Mouse (Mus musculus) heart, adult 11 months (tissue): ENCODE measurements around the gene Gm20662.

Experiments
- DNase-seq: peaks from one replicate; pipeline ENCODE4 v3.0.0; 2022

Gene Gm20662

DNA sequence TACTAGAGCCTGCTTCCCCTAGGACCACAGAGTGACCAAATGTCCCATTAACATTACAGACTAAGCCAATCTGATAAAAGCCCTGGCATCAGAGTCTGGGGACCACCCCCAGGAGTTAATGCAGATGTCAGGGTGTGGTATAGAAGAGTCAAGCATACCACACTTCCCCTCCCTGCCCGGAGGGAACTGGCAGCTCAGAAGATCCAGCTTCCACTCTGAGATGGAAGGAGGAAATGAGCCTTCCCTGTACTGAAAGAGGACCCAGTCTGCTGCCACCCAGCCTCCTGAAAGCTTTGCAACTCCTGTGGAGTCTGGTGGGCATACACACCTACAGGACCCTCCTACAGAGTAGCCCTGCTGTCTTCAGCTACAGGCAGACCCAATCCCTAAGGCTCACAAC lies 58.9 kb downstream of the Gm20662 start:
- peak; percentile 94 for DNase-seq

GRCm38 (mm10) chr9:108055661-108056237 lies 59.6 kb downstream of the Gm20662 start:
- DNase-seq, result peak; percentile 88

DNA sequence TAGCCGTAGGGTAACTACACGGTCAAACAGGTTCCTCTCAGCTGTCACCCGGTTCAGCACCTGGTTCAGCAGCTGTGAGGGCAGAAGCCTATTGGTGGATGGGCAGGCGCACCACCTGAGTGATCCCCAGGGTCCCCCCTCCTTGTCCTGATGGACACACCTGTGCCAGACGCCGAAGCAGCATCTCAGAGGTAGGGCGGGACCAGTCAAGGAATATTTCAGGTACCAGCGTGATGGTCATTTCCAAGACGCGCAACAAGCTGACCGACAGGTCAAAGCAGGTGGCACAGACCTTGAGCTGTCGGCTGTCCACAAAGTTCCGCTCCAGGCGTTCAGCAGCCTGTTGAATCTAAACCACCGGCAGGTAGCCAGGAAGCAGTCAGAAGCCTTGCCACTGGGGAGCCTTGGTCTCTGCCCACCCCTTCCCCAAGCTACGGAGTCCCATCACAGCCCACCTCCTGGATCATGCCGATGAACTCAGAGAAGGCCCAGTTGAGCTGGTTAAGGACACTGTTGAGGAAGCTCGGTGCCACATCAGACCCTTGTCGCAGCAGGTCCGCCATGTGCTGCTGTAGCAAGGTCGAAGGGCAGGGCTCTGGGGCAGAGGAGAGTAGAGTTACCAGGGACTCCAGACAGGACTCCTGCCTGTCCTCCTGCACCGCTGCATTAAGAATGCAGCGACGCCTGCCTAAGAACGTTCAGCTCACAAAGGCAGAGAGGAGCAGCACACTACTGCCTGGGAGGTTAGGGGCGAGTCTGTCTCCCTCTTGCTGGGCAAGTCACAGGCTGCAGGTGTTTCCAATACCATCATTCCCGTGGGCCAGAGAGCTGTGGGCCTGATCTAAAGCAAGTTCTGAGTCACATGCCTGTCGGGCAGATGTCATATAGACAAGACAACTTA lies 60.5 kb downstream of the Gm20662 start:
- DNase-seq, result peak; percentile 91

DNA sequence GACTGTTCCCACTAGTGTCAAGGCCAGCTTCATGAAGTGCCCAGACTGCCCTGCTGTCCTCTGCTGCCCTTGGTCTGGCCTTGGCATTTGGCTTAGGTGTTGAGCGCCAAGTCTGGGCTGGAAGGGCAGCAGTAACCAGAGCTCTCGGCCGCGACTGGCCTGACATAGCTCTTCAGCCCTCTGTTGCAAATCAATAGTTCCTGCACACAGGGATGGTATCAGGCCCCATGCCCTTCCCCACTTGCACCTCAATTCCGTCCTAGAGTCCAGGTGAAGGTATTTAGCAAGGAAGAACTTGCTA lies 61.1 kb downstream of the Gm20662 start:
- DNase-seq, result peak; percentile 93

DNA sequence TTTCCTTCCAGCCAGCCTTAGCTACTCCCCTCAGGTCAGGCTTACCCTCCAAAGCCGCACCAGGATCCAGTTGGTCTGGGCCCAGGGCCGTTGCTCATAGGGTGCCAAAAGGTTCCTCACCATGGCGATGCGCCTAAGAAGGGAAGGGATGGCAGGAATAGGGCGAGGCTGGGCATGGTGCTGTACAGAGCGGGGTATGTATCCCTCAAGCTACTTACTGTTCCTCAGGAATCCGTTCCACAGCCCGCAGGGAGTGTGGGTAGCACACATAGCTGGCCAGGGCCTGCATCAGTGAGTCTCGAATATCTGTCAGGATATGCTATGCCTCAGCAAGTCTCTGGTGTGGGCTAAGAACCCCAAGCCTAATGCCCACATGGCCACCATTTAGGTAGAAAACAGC lies 62.1 kb downstream of the Gm20662 start:
- peak; percentile 90 for DNase-seq

DNA sequence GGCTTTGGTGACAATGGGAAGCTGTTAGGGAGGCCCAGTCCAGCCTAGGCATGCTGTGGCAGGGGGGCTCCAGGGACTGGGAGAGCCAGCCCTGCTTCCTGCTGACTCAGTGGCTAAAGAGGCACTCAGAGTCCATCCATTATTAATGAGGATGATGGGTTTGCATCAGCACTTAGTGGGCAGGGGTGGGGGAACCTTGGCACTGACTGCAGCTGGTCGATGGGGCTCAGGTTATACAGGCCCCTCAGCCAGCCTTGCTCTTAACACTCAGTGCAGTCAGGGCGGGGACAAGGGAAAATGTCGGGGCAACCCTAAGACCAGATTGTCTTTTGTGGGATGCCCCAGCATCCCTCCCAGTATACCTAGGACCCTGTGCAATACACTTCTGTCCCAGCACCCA lies 66.0 kb downstream of the Gm20662 start:
- DNase-seq, result no peak

GRCm38 (mm10) chr9:108063361-108063760 lies 67.2 kb downstream of the Gm20662 start:
- DNase-seq, result no peak

GRCm38 (mm10) chr9:108065491-108066011 lies 69.4 kb downstream of the Gm20662 start:
- DNase-seq, result no peak

- no peak for DNase-seq
Measured at GRCm38 (mm10) chr9:108067199-108067598, 71.0 kb downstream of the Gm20662 start.

DNA sequence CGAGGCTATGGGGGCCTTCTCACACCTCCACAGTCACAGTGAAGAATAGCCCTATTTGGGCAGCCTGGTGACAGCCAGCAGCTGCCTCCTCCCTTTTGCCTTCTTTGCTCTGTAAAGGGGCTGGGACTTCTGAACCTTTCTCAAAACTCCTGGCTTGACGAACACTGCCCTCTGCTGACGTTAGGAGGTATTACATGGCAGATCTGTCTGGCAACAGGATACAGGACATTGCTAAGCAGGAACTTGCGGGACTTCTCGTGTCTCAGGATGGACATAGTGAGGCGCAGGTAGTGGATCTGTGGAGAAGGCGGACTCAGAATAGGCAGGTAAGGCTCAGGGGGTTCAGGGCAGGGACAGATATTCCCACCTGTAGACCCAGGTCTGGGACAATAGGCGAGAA lies 71.8 kb downstream of the Gm20662 start:
- peak; percentile 97 for DNase-seq

GRCm38 (mm10) chr9:108069007-108069406 lies 72.9 kb downstream of the Gm20662 start:
- DNase-seq, result no peak

DNA sequence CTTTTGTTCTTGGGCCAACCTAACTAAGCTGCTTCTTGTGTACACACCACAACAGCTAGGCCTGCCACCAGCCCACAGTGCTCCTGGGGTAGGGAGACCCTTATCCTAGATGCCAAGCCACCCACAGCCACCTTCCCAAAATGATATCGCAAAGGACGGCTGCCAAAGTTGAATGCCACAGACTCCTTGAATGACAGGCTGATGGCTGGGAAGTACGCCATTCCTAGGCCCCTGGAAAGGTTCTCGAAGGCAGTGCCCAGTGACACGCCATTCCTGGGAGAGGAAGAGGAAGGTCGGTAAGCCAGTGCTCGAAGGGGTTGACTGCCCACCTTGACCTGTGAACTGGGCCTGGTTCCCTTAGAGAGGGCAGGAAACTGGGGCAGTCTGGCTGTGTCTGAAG lies 73.4 kb downstream of the Gm20662 start:
- DNase-seq, result no peak

DNA sequence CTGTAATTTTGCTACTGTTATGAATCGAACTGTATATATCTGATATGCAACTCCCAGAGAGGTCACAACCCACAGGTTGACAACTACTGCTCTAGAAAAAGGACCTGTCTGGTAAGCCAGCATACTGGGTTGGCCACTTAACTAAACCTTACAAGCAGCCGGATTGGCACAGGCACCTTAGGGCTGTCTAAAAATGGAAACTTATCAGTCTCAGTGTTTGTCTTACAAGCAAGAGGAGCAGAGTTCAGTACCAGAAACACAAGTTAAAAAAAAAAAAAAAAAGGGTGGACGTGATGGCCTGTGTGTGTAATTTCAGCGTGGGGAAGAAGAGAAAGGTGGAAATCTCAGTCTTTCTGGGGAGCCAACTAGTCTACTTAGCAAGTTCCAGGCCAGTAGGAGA lies 75.7 kb downstream of the Gm20662 start:
- DNase-seq, result no peak

- no peak for DNase-seq
Measured at GRCm38 (mm10) chr9:108072481-108072924, 76.4 kb downstream of the Gm20662 start.

DNA sequence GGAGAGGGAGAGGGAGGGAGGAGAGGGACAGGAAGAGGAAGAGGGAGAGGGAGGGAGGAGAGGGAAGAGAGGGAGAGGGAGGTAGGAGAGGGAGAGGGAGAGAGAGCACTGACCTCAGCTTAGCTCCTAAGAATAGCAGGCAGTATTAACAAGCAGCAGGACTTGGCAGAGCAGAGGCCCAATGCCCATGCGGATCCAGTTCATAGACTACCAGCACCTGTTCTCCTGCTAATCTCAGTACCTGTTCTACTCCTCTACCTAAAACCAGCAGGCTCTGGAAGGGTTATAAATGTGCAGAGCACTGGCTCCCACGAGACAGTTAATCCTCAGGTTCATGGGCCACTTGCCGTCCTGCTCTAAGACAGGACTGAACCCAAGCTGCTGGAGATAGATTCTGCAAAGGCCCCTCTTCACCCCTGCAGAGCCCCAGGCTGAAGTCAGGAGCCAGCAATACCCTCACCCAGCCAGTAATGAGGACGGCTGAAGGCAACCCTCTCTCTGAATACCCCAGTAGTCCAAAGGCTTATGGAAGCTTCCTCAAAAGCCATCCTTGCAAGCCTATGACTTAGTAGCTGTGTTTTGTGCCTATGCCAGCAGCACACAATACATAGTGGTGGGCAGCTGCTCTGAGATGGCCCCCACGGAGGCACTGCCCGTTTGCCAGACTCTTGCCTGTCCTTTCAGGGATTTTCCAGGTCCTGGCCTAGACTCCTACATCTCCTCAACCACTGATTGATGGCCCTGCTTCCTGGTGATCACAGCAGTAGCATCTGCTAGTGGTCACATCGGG lies 77.2 kb downstream of the Gm20662 start:
- DNase-seq, result no peak

DNA sequence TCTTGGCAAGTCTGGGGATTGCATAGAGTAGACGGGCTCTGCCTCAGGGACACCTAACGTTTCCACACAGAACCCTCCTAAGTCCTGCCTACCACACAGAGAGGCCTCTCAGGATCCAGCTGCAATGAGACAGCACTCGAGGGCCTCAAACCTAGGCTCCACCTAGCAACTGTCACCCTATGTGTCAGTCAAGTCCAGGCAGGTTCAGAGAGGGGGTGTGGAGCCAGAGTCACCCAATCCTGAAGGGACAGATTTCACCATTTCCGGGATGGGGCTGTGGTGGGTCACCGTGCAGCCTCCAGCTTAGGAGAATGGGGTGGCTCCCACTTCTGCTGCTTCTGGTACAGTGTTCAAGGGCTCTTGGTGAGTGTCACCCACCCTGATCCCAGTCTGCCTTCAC lies 84.0 kb downstream of the Gm20662 start, which contains the start of gene Mst1:
Mst1 (plus strand) TSS at position 269 of the 400 bp plus-strand sequence.
- no peak for DNase-seq

- no peak for DNase-seq
Measured at GRCm38 (mm10) chr9:108082549-108082948, 86.4 kb downstream of the Gm20662 start.

DNA sequence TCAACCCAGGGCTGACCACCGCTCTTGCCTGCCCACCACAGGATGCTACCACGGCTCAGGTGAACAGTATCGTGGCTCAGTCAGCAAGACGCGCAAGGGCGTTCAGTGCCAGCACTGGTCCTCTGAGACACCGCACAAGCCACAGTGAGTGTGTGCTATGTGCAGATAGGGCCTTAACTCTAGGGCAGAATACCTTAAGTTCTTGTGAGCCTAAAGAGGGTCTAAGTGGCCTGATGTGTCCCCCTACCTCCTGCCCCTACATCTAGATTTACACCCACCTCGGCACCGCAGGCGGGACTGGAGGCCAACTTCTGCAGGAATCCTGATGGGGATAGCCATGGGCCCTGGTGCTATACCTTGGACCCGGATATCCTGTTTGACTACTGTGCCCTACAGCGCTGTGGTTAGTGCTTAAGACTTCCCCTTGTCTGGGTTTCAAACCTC lies 86.9 kb downstream of the Gm20662 start, which contains the start of gene Rnf123:
Rnf123 (minus strand) TSS at position 359 of the 444 bp plus-strand sequence.
- DNase-seq, result no peak

DNA sequence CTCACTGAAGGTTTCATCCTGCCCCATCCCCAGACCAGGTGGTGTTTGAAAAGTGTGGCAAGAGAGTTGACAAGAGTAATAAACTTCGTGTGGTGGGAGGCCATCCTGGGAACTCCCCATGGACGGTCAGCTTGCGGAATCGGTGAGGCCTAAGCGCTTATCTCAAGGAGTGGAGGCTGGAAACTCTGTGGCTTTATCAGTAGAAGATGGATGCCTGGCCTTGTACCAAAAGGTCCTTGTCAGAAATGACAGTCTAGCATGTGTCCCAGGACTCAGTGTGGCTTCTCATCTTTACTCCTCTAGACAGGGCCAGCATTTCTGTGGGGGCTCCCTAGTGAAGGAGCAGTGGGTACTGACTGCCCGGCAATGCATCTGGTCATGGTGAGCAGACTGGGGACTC lies 87.4 kb downstream of the Gm20662 start:
- no peak for DNase-seq

DNA sequence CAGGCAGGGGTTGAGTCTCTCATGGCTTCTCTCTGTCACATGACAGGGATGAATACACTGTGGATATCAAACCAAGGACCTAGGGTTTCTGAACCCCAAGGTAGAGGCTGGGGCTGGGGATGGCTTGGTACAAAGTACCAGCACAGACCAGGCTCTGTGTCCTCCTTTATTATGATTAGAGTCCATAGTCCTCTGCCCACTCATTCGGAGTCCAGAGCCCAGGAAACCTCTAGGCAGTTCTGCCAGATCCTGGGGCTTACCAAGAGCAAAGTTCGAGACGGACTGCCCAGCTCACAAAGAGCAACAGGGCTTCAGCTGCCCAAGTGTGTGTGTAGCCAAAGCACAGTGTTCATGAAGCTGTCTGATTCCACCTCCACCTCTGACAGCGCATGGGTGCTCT lies 89.1 kb downstream of the Gm20662 start:
- no peak for DNase-seq

DNA sequence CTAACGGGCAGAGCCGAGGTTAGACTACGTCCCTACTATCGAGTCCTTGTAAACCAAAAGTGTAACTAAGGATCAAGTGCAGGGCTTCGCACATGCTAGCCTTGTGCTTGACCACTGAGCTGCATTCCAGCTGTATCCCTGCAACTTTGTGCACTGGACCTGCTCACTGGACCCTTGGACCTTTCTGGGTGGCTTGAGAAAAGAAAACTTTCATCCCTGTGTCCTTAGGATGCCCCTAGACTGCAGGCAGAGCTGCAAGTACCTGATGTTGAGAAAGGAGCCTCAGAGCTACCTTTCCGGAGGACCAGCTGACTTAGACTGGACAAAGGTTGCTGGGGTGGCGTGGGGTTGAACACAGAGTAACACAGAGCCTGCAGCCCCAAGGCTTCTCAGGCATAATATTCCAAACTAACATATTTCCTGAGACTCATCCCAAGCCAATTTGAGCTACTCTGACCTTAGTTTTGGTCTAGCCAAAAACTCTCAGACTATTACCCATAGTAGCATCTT lies 94.5 kb downstream of the Gm20662 start:
- DNase-seq, result no peak

- DNase-seq, result no peak
Measured at GRCm38 (mm10) chr9:108093586-108093985, 97.4 kb downstream of the Gm20662 start.
